Mouse (Mus musculus): ENCODE measurements around the gene Tmem151b.

Gene Tmem151b

DNA sequence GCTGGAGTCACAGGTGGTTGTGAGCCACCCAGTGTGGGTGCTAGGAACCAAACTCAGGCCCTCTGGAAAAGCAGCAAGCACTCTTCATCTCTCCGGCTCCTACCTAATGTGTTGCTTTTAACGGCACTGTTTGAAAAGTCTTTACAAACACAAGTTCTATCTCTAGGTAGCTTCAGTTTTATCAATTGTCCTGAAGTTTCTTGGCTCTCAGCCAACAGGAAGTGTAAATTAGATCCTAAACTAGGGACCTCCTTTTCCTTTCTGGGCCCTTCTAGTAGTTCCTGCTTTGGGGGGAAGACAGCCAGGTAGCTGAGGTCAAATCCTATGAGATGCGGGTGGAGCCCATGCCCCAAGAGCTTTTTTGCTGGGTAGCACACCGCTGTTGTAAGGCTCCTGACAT lies 38.6 kb downstream of the Tmem151b start:
- no peak for DNase-seq (ENCODE audit: low spot score)

GRCm38 (mm10) chr17:45506700-45507189 lies 42.7 kb downstream of the Tmem151b start, which contains the start of gene Aars2:
Gene Aars2, plus strand, starts transcription at chr17:45506841.
- DNase-seq (ENCODE audit: low spot score) = peak; percentile 91

DNA sequence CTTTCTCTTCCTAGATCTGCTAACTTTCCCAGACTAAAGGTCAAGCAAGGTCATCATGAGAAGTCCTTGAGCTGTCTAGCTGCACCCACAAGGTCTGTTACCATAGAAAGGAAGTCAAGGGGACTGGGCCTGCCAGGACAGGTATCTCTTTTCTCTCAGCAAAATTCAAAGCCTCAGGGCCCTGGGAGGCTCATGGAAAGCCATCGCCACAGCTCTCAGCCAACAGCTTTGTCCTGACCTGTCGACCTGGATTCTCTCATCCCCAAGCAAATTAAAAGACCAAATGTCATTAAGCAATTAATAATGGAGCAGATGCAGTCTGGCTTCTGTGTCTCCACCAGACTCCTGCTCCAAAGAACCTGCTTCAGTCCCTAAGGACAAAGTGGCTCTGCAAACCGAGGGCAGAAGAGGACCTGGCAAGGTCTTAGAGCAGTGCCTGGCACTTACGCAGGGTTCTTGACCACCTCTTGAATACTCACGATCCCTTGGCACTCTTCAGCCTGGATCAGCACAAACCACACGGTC lies 43.5 kb downstream of the Tmem151b start:
- no peak for DNase-seq (ENCODE audit: low spot score)

DNA sequence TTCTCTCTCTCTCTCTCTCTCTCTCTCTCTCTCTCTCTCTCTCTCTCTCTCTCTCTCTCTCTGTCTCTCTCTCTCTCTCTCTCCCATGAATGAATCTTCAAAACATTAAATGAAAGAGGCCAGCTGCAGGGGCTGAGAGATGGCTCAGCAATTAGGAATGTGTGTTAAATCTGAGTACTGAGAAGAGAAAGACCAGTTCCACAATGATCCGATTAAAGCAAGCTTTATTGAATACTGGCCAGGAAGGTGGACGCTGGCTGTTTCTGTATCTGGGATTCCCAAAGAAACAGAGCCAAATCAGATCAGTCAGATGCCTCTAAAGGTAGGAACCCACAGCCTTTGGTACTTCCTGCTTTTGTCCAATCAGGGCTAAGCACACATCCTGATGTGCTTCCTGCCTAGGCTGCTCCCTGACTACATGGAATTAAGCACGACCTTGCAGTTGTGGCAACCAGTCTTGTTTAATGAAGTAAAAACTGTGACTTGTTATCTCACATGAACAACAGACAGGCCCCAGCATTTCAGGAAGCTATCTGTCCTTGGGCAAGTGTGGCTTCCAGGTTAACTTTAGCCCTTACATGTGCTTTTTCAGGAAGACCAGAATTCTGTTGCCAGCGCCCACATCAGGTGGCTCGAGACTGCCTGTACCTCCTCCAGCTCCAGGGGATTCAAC lies 46.0 kb downstream of the Tmem151b start:
- DNase-seq (ENCODE audit: low spot score) = no peak

DNA sequence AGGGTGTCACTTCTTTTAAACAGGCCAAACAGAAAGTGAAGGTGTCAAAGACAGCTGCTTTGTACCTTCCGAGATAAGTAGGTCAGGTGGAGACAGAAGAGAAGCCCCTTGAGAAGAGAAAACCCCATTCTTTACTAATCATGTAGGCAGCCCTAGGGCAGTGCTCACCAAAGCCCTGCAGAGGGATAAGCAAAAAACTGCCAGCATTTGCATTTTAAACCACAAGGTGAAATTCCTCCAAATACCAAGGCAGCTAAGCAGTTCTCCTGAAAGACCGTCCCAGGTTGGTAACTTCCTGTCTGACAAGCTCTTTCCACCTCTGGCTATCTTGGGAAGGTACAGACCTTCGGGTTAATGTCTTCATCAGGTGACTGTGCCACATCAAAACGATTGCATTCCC lies 47.2 kb downstream of the Tmem151b start:
- no peak for DNase-seq (ENCODE audit: low spot score)

DNA sequence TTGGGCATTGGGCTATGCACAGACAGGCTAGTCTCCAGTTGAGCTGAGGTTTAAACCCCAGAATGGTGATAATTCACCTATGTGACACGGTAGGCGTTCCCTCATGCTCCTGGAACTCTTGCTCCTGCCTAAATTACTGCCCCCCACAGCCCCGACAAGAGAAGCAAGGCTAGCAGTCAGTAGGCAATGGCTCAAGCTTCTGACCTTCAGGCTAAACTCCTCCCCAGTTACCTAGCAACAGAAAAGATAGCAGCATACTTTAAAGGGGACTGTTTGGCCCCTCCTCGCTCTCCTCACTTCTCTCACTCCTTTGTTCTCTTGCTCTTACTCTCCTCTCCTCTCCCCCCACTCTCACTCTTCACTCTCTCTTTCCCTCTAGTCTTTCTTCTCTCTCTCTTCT lies 48.5 kb downstream of the Tmem151b start:
- no peak for DNase-seq (ENCODE audit: low spot score)

GRCm38 (mm10) chr17:45499516-45499915 lies 50.0 kb downstream of the Tmem151b start:
- no peak for DNase-seq (ENCODE audit: low spot score)

- DNase-seq (ENCODE audit: low spot score) = no peak
Measured at GRCm38 (mm10) chr17:45498397-45498796, 51.1 kb downstream of the Tmem151b start.

DNA sequence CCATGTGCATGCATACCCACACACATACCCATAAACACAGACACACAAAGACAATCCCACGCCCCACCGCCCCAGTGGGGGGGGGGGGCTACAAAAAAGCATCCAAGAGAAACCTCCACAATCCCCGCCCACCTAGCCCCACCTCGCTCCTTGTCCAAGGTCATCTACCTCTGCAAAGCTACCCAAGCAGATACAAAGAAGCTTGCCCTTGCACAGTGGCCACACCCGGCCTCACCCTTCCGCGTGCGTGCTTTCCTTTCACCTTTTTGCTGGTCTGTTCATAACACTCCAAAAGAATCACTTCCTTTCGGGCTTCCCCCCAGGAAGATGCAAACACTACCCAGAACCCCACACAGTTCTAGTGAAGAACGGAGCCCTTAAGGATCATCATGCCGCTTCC lies 54.1 kb downstream of the Tmem151b start:
- no peak for DNase-seq (ENCODE audit: low spot score)
